Mouse (Mus musculus) bone marrow, adult 2 months (tissue): ENCODE measurements around the gene Eml2. TPM values are rescaled to one million over a fixed set of nuclear protein-coding genes. Genes with fewer than 3 reads are reported as not detected.

Experiments used
- H3K27ac ChIP-seq: fragments of 200-500 bp; 2 replicates; pipeline ENCODE4 v1.5.1; 2012; ENCODE audit warnings: low read depth, mild to moderate bottlenecking, control low read depth, inconsistent platforms, low read length; ENCODE audit not compliant: control insufficient read depth, poor library complexity, insufficient read depth
- H3K4me1 ChIP-seq: fragments of 200-500 bp; 2 replicates; pipeline ENCODE4 v1.6.1; 2011; ENCODE audit warnings: low read length; ENCODE audit not compliant: control insufficient read depth, insufficient read depth
- H3K4me3 ChIP-seq: fragments of 200-500 bp; replicated peaks from 2 replicates; pipeline ENCODE3; 2011; ENCODE audit warnings: mild to moderate bottlenecking, low read depth, low read length, control low read depth; ENCODE audit not compliant: control insufficient read depth
- CTCF ChIP-seq: fragments of 200-500 bp; IDR thresholded peaks from 2 replicates; pipeline ENCODE4 v1.5.1; 2011; ENCODE audit warnings: low read length, control low read depth; ENCODE audit not compliant: control insufficient read depth, insufficient read depth
- POLR2A ChIP-seq: fragments of 200-500 bp; IDR thresholded peaks from 2 replicates; pipeline ENCODE4 v1.6.1; 2011; ENCODE audit warnings: low read depth, mild to moderate bottlenecking, control low read depth, low read length, borderline replicate concordance; ENCODE audit not compliant: control insufficient read depth
- WGBS: fragments of 180-500 bp; shearing (Covaris S2); methylation state at CpG from one replicate; pipeline ENCODE4 v1.1.7; 2018; 5-methylcytosine and 5-hydroxymethylcytosine counted together
- polyA plus RNA-seq: library from polyadenylated mRNA; stranded (reverse); fragments of >200 nt; gene quantifications from 2 replicates; pipeline ENCODE4 v1.2.4, GENCODE M21; 2011; ENCODE audit warnings: low replicate concordance; ENCODE audit not compliant: missing spikeins, insufficient read depth, insufficient read length

The Eml2 gene
- polyA plus RNA-seq, 1 experiment: 33.1 TPM

- Histone ChIP-seq H3K4me3 (no peak overlapping the region), H3K4me1 (no peaks in the 10 kb centered on the region), H3K27ac (no peak overlapping the region)
- TF ChIP-seq POLR2A (no peak), CTCF (no peak)
- WGBS: 44% methylated on average over 2 of the region's 2 CpGs
Observed at GRCm38 (mm10) chr7:19247511-19247910, 71.3 kb downstream of the Eml2 start.

- H3K4me3 ChIP-seq: no peak overlapping the region
- no peak overlapping the region for H3K27ac ChIP-seq
- peaks cover 1% of the 10 kb centered on the region; the same call in 1 of the 2 replicates for H3K4me1 ChIP-seq
- WGBS: 69% methylated on average over 4 of the region's 4 CpGs
- TF ChIP-seq POLR2A (no peak), CTCF (no peak)
Observed at GRCm38 (mm10) chr7:19252078-19252477, 75.9 kb downstream of the Eml2 start.

GRCm38 (mm10) chr7:19253437-19253836, 77.2 kb downstream of the Eml2 start:
- TF ChIP-seq CTCF: no peak
- TF ChIP-seq POLR2A: no peak
- no peak overlapping the region for H3K4me3 ChIP-seq
- H3K27ac ChIP-seq: 0 out of 2 replicates have a peak overlapping the region, but pooled peaks have one; percentile 7
- WGBS: 75% methylated on average over 5 of the region's 5 CpGs
- peaks cover 1% of the 10 kb centered on the region; the same call in 1 of the 2 replicates for H3K4me1 ChIP-seq

GRCm38 (mm10) chr7:19255395-19255794, 79.2 kb downstream of the Eml2 start:
- no peak overlapping the region for H3K27ac ChIP-seq
- H3K4me1 ChIP-seq: peaks cover 1% of the 10 kb centered on the region; the same call in 1 of the 2 replicates

More at GRCm38 (mm10) chr7:19255395-19255794, 79.2 kb downstream of the Eml2 start:
- no peak overlapping the region for H3K4me3 ChIP-seq
- TF ChIP-seq CTCF (no peak), POLR2A (no peak)
- WGBS: 90% methylated on average over 17 of the region's 17 CpGs

Other genes with a start within 250 kb of the Eml2 start
- gene Nanos2, start 189.0 kb upstream of the Eml2 start, polyA plus RNA-seq: not detected in 2 replicates
- 0.83 and 1.1 TPM in 2 replicates for gene Mypop, start 185.2 kb upstream of the Eml2 start, polyA plus RNA-seq
- gene Irf2bp1, start 172.4 kb upstream of the Eml2 start, polyA plus RNA-seq: 6.8 and 7.3 TPM in 2 replicates
- gene Foxa3, start 152.9 kb upstream of the Eml2 start, polyA plus RNA-seq: not detected in 2 replicates
- 34.3 and 108 TPM in 2 replicates for gene Sympk, start 152.0 kb upstream of the Eml2 start, polyA plus RNA-seq
- not detected in 2 replicates for gene Rsph6a, start 121.7 kb upstream of the Eml2 start, polyA plus RNA-seq
- gene Dmwd, start 100.2 kb upstream of the Eml2 start, polyA plus RNA-seq: 21.4 and 27.7 TPM in 2 replicates
- 25.8 and 42.6 TPM in 2 replicates for gene Dmpk, start 92.6 kb upstream of the Eml2 start, polyA plus RNA-seq
- 4.7 and 6.5 TPM in 2 replicates for gene Six5, start 81.8 kb upstream of the Eml2 start, polyA plus RNA-seq
- gene Gm4969, start 58.1 kb upstream of the Eml2 start, polyA plus RNA-seq: not detected in 2 replicates
- gene Fbxo46, start 56.6 kb upstream of the Eml2 start, polyA plus RNA-seq: 3.9 and 4.8 TPM in 2 replicates
- 3.6 and 6.8 TPM in 2 replicates for gene Qpctl, start 27.1 kb upstream of the Eml2 start, polyA plus RNA-seq
- gene Snrpd2, start 26.7 kb upstream of the Eml2 start, polyA plus RNA-seq: 56.3 and 58.6 TPM in 2 replicates
- gene Gipr, start 10.3 kb upstream of the Eml2 start, polyA plus RNA-seq: 0.62 and 0.79 TPM in 2 replicates
- 0.34 and 0.70 TPM in 2 replicates for gene Gpr4, start 36.1 kb downstream of the Eml2 start, polyA plus RNA-seq
- gene Opa3, start 51.9 kb downstream of the Eml2 start, polyA plus RNA-seq: 7.5 and 8.5 TPM in 2 replicates
- 83.3 and 135 TPM in 2 replicates for gene Vasp, start 95.4 kb downstream of the Eml2 start, polyA plus RNA-seq
- 3.6 TPM in 1 of 2 replicates, not detected in the other for gene Ppm1n, start 103.6 kb downstream of the Eml2 start, polyA plus RNA-seq
- 0.92 and 2.3 TPM in 2 replicates for gene Rtn2, start 106.2 kb downstream of the Eml2 start, polyA plus RNA-seq
- gene Fosb, start 133.6 kb downstream of the Eml2 start, polyA plus RNA-seq: 0.50 and 1.1 TPM in 2 replicates
- gene Ercc1, start 168.4 kb downstream of the Eml2 start, polyA plus RNA-seq: 19.2 and 31.3 TPM in 2 replicates
- gene Cd3eap, start 183.1 kb downstream of the Eml2 start, polyA plus RNA-seq: 11.7 and 13.7 TPM in 2 replicates
- 1.7 and 4.0 TPM in 2 replicates for gene Ppp1r13l, start 183.3 kb downstream of the Eml2 start, polyA plus RNA-seq
- gene Ercc2, start 205.6 kb downstream of the Eml2 start, polyA plus RNA-seq: 17.9 and 31.9 TPM in 2 replicates
- 1.6 and 1.9 TPM in 2 replicates for gene Klc3, start 227.7 kb downstream of the Eml2 start, polyA plus RNA-seq
- 25.1 and 31.8 TPM in 2 replicates for gene Ckm, start 228.4 kb downstream of the Eml2 start, polyA plus RNA-seq